Mouse (Mus musculus) thymus, adult 18-20 months (tissue): Measurements from ENCODE around the gene Cyp17a1.

Experiments
- DNase-seq, 2 experiments: peaks; one replicate each; pipeline ENCODE4 v3.0.0; 2022; ENCODE audit warnings: mixed read lengths in 2 of 2

Gene Cyp17a1

DNA sequence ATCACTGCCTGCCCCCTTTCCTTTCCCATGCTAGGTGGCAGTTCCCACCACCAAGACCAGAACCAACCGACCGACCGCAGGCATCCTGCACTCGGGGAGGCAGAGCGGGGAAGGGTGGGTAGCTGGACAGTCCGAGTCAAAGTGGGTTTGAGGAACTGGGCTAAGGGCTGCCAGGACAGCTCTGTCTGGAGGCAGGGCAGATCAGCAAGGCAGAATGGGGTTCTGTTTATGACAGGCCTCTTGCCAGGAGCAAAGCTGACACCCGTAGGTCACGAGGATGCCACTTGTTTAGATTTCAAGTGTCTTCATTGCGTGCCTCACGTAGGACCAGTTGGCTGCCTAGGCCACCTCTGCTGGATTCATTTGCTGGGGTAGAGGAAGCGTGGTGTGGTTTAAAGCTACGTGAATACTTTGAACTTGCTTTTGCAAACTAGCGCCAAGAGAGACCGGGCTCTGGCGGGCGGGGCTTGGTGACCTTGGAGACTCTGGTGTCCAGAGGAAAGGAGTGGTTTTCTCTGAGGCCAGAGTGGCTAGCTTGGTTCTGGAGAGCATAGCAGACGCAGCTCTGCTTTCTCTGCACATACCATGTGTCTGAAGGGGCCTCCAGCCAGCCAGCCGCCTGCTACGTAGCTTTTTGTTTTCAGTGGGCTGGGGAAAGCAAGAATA, 31.4 kb downstream of the Cyp17a1 start:
- no peak for DNase-seq

DNA sequence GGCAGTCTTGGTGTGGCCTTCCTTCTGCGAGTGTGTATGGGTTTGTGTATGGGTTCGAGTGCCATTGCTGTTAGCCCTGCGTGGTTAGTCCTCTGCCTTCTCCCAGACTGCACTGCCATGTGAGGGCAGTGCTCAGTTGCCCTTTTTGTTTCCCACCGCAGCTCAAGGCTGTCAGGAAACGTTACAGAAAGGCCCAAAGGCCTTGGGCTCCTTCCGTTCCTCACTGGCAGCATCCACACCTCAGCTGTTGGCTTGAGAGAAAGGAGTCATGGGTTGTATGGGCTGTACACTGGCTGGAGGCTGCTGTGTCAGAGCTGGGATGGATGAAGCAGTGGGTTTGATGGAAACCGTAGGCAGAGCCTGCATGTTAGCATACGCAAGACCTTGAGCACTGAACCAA, 32.2 kb downstream of the Cyp17a1 start:
- DNase-seq: no peak

DNA sequence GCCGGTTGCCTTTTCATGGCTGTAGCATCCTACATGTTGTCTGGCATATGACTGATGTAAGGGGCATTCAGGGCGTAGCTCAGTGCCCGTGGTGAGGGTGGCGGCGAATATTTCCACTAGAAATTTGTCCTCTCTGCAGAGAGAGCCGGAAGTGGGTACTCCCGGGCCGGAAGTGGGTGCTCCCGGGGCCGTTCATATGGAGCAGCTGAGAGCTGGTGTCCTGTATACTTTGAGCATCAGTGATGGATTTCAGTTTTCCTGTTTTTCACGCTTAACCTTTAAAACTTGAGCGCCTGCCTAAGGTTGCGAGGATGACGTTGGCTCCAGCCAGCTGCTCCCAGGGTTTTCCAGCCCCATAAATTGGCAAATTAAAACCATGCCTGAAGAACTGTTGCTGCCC, 33.5 kb downstream of the Cyp17a1 start:
- DNase-seq: no peak

DNA sequence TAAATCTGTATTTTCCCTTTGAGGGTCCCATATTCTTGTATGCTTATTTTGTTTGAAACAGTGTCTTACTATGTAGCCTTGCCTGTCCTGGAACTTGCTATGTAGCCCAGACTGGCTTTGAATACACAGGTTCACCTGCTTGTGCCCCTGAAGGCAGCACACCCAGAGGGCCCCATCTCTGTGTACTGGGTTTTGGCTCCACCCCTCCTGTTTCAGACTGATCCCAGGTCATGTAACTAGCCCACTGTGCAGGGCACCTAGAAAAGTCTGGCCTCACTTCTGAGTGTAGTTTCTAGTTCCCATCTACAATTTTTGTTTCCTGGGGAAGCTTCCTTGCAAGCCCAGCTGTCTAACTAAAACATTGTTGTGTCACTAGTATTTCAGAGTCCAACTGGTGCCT, 33.9 kb downstream of the Cyp17a1 start:
- no peak for DNase-seq

DNA sequence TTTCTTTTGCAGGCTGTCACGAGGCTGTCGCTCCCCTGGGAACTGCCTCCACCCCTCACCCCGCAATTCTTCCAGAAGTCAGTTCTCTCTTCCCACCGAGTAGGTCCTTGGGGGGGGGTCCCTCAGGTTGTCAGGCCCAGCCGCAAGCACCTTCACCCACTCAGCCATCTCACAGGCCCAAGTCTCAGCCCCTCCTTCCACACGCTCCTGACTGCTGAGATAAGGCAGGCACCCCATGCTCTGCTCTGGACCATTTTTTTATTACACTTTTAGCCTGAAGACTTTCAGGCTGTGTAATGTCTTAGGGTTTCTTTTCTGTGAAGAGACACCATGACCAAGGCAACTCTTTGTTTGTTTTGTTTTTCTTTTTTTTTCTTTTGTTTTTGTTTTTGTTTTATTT, 35.4 kb downstream of the Cyp17a1 start:
- no peak for DNase-seq

DNA sequence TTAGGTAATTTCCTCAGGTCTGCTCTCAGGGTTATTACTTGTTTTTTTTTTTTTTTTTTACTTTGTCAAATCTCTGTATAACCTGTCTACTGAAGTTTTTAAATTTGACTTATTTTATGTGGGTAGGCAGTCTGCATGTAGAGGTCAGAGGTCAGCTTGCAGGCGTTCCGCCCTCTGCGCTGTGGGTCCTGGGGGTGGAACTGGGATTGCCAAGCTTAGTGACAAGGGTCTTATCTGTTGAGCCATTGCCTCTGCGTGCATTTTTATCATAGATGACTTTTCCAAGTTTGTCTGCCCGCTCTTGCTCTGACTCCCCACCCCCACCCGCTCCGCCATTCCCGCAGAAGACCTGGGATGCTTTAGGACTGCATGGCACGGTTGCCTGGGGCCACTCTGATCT, 37.2 kb downstream of the Cyp17a1 start:
- DNase-seq: no peak

DNA sequence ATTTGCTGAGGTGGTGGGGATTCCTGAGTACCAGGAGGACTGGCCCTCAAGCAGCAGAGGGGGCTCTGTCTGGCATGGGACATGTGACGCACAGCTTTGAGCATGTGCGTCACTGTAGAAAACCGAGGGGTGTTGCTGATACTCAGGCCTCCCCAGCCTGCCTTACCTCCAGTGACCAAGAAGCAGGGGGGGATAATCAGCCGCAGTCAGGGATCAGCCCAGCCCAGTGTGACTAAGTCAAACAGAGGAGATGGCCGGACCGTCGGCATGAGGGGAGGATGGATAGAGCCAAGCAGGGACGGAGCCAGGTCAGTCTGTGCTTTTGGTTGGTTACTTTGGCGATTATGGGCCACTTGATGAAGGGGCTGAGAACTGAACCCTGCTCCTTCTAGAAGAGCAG, 41.3 kb downstream of the Cyp17a1 start:
- DNase-seq: no peak

DNA sequence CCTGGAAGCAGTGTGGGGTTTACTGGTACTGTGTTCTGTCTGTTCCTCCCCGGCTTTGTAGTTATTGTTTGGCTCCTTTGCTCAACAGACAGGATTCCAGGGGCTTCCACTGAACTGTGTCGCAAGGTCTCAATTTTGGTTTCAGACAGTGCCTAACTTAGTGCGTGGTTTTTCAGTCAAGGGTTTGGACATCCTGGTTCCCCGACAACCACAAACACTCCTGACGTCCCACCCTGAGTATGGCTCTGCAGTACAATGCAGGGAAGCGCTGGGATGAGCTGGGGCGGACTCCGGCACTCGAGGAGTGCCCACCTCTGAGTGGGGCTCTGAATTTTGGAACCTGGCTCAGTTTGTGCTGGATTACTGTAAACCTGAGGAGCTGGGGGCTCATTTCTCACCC, 43.2 kb downstream of the Cyp17a1 start:
- DNase-seq: no peak

DNA sequence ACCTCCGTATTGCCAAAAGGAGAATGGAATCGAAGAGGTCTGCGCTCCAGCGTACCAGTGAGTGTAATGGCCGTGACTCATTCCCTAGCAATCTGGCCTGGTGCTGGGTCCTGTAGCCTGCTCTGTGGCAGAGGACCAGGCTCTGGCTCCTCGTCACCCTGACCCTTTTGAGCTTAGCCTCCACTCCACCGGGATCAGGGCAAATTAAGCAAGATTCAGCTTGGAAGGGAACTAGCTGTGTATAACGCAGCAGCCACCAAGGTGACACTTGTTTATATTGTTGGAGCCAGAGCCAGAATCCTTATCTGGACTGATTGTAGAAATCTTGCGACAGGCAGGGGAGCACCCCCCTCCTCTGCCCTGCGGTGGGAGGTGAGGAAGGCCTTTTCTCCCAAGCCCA, 44.6 kb downstream of the Cyp17a1 start:
- no peak for DNase-seq

DNA sequence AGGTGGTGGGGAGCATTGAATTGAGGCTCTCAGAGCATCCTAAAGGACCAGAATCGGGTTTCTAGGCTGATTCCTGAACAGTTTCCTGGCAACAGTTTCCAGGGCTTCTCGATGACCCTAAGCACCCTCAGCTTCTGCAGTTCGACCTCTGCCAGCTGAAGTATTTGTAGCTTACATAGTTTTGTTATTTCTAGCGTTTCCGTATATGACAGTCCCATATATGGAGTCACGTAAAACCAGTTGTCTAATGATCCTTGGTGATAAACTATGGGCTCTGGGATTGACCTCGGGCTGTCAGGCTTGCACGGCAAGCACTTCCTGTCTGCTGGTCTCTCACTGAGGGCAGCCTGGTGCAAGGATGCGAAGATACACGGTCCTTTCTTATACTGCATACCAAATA, 47.5 kb downstream of the Cyp17a1 start:
- no peak for DNase-seq

DNA sequence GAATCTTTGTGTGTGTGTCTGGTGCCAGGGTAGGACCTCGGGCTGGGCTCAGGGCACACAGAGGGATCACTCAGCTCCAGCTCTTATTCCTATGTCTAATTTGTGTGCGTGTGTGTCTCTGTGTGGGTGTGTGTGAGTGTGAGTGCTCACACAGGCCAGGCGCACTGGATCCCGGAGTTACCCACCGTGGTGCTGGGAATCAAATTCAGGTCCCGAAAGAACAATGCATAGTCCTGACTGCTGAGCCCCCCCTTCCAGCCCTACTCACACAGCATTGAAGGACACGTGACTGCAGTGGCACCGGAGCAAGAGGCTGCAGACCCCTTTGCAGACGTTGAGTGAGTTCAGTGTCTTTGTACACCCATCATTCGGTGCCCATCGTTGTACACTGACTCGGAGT, 48.0 kb downstream of the Cyp17a1 start:
- no peak for DNase-seq

DNA sequence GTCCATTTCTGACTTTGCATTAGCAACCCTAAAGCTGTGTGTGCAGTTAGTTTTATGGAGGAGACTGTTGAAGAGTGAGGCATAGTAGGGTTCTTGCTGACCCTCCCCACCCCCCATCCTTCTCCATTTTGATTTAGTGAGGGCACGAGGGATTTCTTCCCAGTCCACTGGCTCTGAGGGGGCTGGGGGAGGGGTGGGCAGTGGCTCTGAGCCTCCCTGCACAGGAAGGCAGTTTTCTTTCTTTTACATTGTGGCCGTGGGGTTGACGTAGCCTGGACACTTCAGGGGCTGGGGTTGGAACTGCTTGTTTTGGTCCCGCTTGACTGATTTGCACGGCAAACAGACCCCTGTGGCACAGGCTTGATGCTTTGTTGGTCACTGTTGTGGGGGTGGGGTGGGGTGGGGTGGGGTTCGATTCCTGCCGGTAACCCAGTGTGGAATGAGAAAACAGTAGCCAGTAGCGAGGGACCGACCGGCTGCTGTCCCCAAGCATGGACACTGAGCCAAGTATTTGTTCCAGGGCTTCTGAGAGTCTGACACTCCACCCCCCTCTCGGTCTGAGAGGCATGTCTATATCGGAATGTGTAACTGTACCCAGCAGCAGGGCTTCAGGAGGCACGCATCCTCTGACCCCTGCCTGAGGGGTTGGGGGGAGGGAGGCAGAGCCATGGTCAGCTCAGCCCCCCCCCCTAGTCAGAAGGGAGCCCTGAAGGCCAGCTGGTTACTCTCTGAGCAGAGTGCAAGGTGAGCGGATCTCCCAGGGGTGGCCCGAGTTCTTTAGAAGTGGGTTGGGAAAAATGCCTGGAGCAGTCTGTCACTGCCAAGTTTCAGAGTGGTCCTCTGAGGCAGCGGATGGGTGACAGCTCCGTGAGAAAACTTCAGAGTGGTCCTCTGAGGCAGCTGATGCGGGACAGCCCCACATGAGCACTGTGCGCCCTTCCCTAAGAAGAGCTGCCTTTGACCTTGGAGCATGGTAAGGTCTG, 48.9 kb downstream of the Cyp17a1 start:
- DNase-seq: no peak

DNA sequence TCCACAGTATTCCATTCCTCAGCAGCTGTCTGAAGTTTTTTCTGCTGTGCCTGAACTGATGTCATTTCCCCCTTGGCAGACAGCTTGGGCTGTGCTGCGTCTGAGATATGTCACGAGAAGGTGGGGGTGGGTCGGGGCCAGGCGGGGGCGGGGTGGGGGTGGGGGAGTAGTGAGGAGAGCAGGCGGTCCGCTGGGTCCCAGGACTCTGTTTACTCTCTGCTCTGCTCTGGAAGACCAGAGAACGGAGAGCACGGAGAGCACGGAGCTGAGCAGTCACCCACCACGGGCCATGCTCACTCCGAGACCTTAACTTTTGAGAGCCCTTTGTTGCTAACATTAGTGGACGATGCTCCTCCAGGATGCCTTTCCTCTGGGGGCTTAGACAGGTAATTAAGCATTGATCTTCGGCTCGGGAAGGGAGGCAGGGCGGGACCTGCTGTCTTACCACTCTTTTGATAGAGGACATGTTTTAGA, 49.7 kb downstream of the Cyp17a1 start:
- no peak for DNase-seq

DNA sequence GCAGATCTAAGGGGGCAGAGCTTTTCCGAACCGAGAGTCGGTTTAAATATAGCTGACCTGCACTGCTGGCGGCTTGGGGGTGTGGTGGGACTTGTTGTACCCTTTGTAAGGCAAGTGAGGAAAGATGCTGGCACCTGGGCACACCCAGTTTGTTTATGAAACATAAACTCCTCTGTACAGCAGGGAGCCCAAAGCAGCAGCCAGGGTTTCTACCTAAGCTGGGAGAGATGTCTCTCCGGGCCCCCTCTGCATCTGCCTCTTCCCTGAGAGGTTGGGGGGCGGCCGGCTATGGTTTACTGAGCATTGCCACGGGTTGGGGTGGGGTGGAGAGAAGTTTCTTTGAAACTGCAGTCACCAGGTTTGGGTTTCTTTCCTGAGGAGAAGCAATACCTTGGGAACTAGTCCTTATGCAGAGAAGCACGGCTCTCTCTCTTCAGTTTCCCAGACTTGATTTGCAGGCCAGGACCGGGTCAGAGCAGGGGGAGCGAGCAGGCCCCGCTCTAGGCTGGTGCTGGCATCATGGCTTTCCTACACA, 50.2 kb downstream of the Cyp17a1 start:
- DNase-seq: no peak

DNA sequence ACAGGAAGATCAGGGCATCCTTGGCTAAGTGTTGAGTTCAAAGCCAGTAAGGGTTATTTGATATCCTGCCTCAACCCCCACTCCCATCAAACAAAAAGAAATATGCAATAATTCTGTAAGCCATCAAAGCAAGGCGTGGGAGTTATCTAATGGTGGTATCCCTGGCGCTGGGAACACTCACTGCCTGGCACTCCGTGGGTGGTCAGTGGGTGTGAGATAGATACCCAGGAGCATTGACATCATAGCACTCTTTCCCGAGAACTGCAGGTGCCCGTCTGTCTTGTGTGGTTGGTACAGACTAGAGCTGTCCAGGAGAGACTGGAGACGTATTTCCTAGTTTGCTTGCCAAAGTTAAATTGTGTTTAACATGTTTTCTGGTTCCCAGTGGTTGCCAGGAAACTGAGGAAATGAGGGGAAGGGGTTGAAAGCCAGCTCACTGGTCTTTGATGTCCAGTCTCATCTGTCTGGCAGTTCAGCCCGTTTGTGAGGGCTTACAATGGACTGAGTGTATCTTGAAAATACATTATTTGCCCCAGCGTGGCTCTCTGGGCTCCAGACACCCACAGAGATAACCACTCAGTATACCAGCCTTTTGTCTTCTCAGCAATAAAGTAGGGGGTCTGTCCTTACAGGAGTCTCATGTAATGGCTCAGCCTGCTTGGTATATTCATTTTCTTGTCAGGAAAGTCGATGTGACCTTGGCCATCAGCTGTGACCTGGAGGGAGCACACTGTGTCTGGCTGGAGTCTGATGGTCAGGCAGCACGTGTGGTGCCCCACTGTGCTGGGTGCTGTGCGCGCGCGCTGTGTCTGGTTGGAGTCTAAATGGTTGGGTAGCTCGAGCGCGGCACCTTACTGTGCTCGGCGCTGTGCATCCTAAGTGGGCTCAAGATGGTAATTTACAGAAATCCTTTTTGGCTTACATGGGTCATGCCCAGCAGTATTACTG, 51.5 kb downstream of the Cyp17a1 start:
- no peak for DNase-seq

DNA sequence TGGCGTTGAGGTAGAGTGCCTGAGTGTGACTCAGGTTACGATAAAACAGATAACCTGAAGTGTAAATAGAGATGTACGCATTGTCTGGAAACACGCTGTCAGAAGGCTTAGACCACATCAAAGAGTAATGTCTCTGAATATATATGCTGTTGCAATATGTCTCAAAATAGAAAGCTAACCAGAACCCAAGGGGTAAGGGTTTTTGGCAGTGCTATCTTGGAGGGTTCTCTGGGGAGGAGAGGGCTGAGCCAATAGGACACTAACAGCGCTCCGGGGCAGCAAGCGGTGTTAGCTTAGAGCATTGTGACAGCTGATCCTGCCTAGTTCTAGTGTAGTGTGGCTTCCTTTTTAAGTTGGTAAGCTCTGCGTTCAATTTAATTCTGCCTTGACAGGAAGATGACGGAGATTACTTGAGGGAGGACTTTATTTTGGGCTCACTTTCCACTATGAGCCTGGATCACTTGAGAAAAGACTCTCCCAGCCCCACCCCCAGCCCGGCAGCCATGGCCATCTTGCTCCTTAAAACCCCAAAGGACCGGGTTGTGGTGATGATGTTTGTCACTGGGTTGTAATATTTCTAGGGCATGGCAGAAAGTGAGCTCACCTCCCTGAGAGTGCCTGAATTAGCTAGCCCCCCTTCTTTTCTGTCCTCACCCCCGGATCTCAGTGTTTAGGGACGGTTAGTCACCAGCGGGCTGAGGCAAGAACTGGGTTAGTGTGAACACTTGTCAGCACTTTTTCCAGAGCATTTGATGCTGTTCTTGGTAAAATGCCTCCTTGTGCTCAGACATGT, 52.8 kb downstream of the Cyp17a1 start:
- no peak for DNase-seq

DNA sequence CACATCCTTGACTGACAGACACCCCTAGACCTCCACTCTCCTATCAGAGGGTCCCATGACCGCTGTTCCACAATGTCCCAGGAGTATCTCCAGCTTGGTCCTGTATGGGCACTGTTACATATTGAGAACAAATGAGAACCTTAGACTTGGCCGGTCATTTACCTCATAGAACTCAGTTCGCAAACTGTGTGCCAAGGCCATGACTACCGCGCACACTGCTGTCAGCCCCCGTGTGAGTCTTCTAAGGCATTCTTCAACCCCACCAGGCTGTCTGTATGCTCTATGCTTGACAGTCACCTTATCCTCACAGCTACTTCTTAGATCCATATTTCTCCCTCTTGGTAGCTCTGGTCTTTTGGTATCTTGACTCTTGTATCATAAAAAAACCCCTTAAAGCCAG, 53.5 kb downstream of the Cyp17a1 start:
- DNase-seq: no peak

DNA sequence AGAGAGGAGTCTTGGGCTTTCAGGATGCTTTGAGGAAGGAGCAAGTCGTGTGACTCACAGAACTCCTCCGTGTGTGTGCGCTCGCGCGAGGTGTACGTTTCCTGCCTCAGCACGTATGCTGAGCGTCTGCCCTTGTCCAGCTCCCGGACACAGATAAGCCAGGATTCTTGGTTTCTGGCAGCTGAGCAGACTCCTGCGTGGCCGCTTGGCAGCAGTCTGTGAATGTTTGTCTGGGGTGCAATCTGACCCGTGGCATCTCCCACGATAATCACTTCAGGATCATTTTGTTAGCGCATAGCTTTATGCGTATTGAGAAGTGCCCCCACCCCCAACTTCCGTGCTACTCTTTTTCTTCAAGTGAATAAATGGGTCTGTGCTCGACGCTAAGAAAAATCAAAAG, 54.0 kb downstream of the Cyp17a1 start:
- DNase-seq: no peak

DNA sequence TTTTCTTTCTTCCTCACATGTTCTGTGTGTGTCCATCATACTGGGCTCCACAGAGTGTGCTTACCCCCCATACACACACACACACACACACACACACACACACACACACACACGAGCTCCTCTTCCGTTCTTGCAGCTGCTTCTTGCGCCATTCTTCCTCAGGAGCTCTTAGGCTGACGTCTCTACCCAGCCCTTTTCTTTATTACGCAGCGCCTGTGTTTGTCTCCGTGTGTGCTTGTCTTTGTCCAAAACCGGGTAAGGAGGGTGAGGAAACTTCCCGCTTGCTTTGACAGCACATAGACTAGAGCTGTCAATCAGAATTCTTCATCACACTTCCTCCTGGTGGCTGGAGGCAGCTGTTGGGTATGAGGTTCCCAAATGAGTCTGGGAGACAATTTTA, 54.6 kb downstream of the Cyp17a1 start:
- no peak for DNase-seq

DNA sequence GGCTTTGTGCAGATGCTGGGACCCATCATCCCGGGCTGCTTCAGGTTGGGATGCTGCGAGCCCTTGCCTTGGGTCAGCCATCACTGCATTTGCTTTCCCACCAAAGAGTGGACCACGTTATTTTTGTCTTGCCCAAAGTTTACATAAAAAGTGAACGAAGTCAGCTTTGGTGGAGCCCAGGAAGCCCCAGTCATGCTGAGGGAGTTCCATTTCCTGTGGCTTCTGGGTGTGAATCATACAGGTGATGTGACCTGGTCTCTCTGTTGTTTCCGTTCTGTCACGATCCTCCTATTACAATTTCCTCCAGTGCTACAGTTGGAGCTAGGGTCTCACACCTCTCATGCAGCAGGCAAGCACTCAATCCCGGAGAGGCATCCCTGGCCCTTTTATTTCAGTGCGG, 55.6 kb downstream of the Cyp17a1 start:
- no peak for DNase-seq
